Mouse (Mus musculus) urinary bladder, postnatal 10 days (tissue): ENCODE data around the gene Olfr798.

Experiments used
- DNase-seq: peaks from one replicate; pipeline ENCODE4 v3.0.0; 2022; ENCODE audit warnings: low spot score

Gene Olfr798

GRCm38 (mm10) chr10:129627834-129628233 lies at the start of gene Olfr798:
Olfr798 (minus strand) TSS chr10:129627934.
- no peak for DNase-seq

GRCm38 (mm10) chr10:129673765-129674164 lies 46.0 kb upstream of the Olfr798 start, which contains the start of gene Olfr801:
Olfr801 (minus strand) TSS chr10:129673865.
- DNase-seq = no peak

- DNase-seq = no peak
These were observed 29.7 kb upstream of the Olfr798 start, which contains the start of gene Olfr800 for GRCm38 (mm10) chr10:129657394-129657793. Olfr800 (plus strand) TSS chr10:129657694.

GRCm38 (mm10) chr10:129651763-129652162 lies 24.0 kb upstream of the Olfr798 start:
- no peak for DNase-seq

GRCm38 (mm10) chr10:129637184-129637583 lies 9.4 kb upstream of the Olfr798 start, which contains the start of gene Olfr799:
Olfr799 (plus strand) TSS chr10:129637484.
- no peak for DNase-seq

- no peak for DNase-seq
These were observed 4.5 kb downstream of the Olfr798 start for GRCm38 (mm10) chr10:129623251-129623650.

- no peak for DNase-seq
These were observed 6.0 kb downstream of the Olfr798 start for GRCm38 (mm10) chr10:129621724-129622123.

GRCm38 (mm10) chr10:129612470-129612869 lies 15.3 kb downstream of the Olfr798 start, which contains the start of gene Olfr796:
Olfr796 (minus strand) TSS chr10:129612570.
- no peak for DNase-seq

GRCm38 (mm10) chr10:129577066-129577465 lies 50.7 kb downstream of the Olfr798 start:
- DNase-seq = no peak
